Mouse (Mus musculus) hindbrain, embryonic 11.5 days (tissue): ENCODE results near the gene Ppp1r12b. TPM values are rescaled to one million over a fixed set of nuclear protein-coding genes. Genes with fewer than 3 reads are reported as not detected.

Experiments
- ATAC-seq: fragments of 200-750 bp; cut with Nextera tagmentation; 2 replicates; pipeline ENCODE4 v1.8.0; 2017; ENCODE audit warnings: mild to moderate bottlenecking, moderate TSS enrichment, moderate library complexity; ENCODE audit not compliant: low FRiP score
- DNase-seq: peaks from one replicate; pipeline ENCODE4 v3.0.0-alpha.2; 2015; ENCODE audit warnings: low spot score
- H3K27ac ChIP-seq: fragments of 300-500 bp; sonication (generic); 2 replicates; pipeline ENCODE4 v1.5.1; 2014; ENCODE audit warnings: mild to moderate bottlenecking, low read depth, low read length
- H3K27me3 ChIP-seq: fragments of 300-500 bp; sonication (generic); 2 replicates; pipeline ENCODE4 v1.6.1; 2014; ENCODE audit warnings: mild to moderate bottlenecking, low read length, moderate library complexity, mixed read lengths; ENCODE audit not compliant: control insufficient read depth, insufficient read depth
- H3K36me3 ChIP-seq: fragments of 300-500 bp; sonication (generic); 2 replicates; pipeline ENCODE4 v1.6.1; 2014; ENCODE audit warnings: mild to moderate bottlenecking, low read length, moderate library complexity, mixed read lengths; ENCODE audit not compliant: control insufficient read depth, insufficient read depth
- H3K4me1 ChIP-seq: fragments of 300-500 bp; sonication (generic); replicated peaks from 2 replicates; pipeline ENCODE4 v1.6.1; 2014; ENCODE audit warnings: low read length, mixed read lengths; ENCODE audit not compliant: control insufficient read depth, insufficient read depth
- H3K4me2 ChIP-seq: fragments of 300-500 bp; sonication (generic); replicated peaks from 2 replicates; pipeline ENCODE4 v1.6.1; 2014; ENCODE audit warnings: mild to moderate bottlenecking, low read depth, low read length
- H3K4me3 ChIP-seq: fragments of 300-500 bp; sonication (generic); 2 replicates; pipeline ENCODE4 v1.5.1; 2014; ENCODE audit warnings: low read depth, low read length
- H3K9ac ChIP-seq: fragments of 300-500 bp; sonication (generic); 2 replicates; pipeline ENCODE4 v1.6.1; 2014; ENCODE audit warnings: low read depth, low read length
- H3K9me3 ChIP-seq: fragments of 300-500 bp; sonication (generic); 2 replicates; pipeline ENCODE4 v1.6.1; 2016; ENCODE audit warnings: low read length; ENCODE audit not compliant: control insufficient read depth
- WGBS: fragments of 180-500 bp; shearing (Covaris S2); extraction: QIAGEN DNeasy Blood & Tissue Kit; methylation state at CpG from one replicate; pipeline ENCODE4 v1.1.7; 2014; 5-methylcytosine and 5-hydroxymethylcytosine counted together
- polyA plus RNA-seq: library from polyadenylated mRNA; unstranded; fragments of >200 nt; fragmentation: Nextera tagmentation; extraction: Ambion mirVana; gene quantifications from 2 replicates; pipeline ENCODE4 v1.2.1, GENCODE M21; 2014

Gene Ppp1r12b
- polyA plus RNA-seq, 1 experiment from 2014 or later = 10.8 TPM

DNA sequence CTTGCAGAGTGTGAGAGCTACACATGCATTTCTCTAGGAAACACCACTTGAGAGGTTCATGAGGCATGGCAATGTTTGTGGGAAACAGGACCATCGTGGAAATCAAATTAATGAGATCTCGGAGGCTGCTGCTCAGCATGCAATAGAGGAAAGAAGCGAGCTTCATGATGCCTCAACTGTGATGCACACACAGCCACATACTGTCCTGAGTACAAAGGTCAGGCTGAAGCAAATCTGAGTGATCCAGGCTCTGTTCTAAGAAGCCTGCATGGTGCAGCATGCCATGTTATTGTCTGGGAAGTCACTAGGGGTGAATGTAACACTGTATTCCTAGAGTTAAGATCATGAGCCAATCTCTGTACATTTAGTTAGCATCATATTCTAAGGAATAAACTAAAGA, 140.0 kb downstream of the Ppp1r12b start:
- DNase-seq (no peak), ATAC-seq (no peak)
- Histone ChIP-seq H3K27me3 (no peaks in the 10 kb centered on the region), H3K4me3 (no peak overlapping the region), H3K4me2 (no peak overlapping the region), H3K36me3 (no peaks in the 10 kb centered on the region), H3K9ac (no peak overlapping the region), H3K4me1 (no peaks in the 10 kb centered on the region), H3K9me3 (no peaks in the 10 kb centered on the region), H3K27ac (no peak overlapping the region)
- 74% methylated on average over 3 of the region's 3 CpGs for WGBS

DNA sequence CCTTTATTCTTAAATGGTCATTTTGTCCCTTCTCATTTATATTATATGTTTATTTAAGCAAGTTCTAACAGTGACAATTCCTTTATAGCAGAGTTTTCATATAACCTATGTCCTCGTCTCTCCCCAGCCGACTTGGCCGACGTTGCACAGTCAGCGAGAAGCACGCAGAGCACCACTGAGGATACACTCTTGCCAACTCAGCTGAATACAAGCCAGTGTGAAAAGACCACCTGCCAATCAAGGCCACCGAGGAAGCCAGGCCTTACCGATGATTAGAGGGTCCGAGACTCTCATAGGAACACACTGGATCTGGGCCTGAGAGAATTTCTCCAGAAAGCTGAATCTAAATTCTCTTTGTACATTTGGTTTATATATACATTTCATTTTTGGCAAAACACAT, 150.3 kb downstream of the Ppp1r12b start:
- no peak overlapping the region for H3K4me2 ChIP-seq
- DNase-seq = no peak
- H3K27ac ChIP-seq = no peak overlapping the region
- H3K4me1 ChIP-seq = no peaks in the 10 kb centered on the region
- no peak for ATAC-seq
- no peak overlapping the region for H3K4me3 ChIP-seq
- H3K27me3 ChIP-seq = no peaks in the 10 kb centered on the region
- H3K9me3 ChIP-seq = no peaks in the 10 kb centered on the region
- WGBS = 81% methylated on average over 9 of the region's 9 CpGs
- no peaks in the 10 kb centered on the region for H3K36me3 ChIP-seq
- no peak overlapping the region for H3K9ac ChIP-seq

DNA sequence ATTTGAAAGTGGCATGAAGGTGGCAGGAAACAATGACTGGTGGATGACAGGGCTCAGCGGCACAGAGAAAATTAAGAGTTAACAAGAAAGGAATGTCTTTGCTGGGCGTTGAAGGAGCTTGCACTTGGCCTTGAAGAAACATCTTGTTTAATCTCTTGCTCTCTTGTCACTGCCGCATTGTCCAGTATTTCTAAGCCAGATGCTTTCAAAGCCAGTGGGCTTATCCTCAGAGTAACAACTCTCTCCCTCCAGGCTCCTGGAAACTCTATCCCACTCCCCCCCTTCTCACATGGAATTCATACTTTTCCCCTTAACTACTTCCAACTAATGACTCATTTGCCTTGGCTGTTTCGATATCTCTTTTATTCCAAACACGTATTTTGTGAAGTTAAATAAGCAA, 151.4 kb downstream of the Ppp1r12b start:
- WGBS = 81% methylated on average over 5 of the region's 5 CpGs
- Histone ChIP-seq H3K4me1 (no peaks in the 10 kb centered on the region), H3K4me3 (no peak overlapping the region), H3K9ac (no peak overlapping the region), H3K27me3 (no peaks in the 10 kb centered on the region), H3K36me3 (no peaks in the 10 kb centered on the region), H3K9me3 (no peaks in the 10 kb centered on the region), H3K27ac (no peak overlapping the region), H3K4me2 (no peak overlapping the region)
- DNase-seq (no peak), ATAC-seq (no peak)

DNA sequence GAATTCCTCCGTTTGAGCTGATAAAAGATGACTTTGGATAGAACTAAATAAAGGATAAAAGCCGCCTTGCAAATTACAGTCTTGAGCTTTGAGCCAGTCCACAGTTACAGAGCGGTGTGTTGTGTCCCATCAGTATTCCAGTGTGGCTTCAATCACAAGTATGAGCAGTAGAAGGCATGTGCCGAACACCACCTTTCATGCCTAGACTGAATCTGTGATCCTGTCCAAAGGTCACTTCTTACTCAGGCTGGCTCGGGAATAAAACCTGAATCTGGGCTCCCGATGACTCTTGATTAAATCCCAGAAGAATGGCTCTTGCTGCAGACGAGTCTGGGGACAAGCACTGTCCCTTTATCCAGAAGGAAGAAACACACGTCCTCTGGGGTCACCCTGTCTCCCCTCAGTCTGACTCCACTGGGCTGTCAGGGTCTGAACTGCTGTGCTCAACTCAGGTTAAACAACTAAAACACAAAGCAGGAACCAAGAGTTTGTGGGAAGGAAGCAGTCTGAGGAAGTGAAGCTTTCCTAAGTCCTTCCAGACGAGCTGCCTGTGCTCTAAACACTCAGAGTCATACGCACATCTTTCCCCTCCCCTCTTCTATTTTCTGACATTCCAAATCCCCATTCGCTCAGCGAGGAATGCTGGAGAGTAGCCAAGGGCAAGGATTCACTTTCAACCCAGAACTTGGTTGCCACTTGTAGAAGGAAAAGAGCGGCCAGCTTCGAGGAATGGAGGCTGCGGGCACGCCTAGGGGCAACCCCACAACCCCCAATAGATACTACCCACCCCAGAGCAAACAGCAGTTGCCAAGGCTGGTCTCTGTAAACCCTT, 152.2 kb downstream of the Ppp1r12b start:
- H3K4me1 ChIP-seq = no peaks in the 10 kb centered on the region
- H3K4me3 ChIP-seq = no peak overlapping the region
- DNase-seq = no peak
- WGBS = 72% methylated on average over 16 of the region's 16 CpGs
- H3K27ac ChIP-seq = no peak overlapping the region
- no peak overlapping the region for H3K4me2 ChIP-seq
- H3K27me3 ChIP-seq = no peaks in the 10 kb centered on the region
- no peaks in the 10 kb centered on the region for H3K36me3 ChIP-seq
- H3K9me3 ChIP-seq = no peaks in the 10 kb centered on the region
- ATAC-seq = no peak
- no peak overlapping the region for H3K9ac ChIP-seq

DNA sequence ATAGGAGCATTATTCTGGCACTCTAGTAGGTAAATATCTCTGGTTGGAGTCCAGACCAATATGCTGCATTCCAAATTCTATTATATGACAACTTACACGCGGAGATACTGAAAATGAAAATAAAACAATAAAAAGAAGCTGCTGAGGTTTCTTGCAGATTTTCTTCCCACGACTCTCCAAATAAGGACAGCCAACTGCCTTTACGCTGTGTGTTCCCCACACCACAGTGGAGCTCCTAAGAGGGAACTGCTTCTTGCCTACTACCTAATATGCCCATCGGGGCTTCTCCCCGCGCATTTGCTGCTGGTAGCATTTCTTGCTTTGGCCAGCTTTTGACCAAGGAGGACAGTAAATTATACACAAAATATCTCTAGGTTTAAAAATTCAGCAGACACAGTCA, 154.0 kb downstream of the Ppp1r12b start:
- Histone ChIP-seq H3K4me1 (no peaks in the 10 kb centered on the region), H3K27me3 (no peaks in the 10 kb centered on the region), H3K9ac (no peak overlapping the region), H3K4me3 (no peak overlapping the region), H3K36me3 (no peaks in the 10 kb centered on the region), H3K27ac (no peak overlapping the region), H3K9me3 (no peaks in the 10 kb centered on the region), H3K4me2 (no peak overlapping the region)
- no peak for ATAC-seq
- DNase-seq = no peak
- 95% methylated on average over 7 of the region's 7 CpGs for WGBS

DNA sequence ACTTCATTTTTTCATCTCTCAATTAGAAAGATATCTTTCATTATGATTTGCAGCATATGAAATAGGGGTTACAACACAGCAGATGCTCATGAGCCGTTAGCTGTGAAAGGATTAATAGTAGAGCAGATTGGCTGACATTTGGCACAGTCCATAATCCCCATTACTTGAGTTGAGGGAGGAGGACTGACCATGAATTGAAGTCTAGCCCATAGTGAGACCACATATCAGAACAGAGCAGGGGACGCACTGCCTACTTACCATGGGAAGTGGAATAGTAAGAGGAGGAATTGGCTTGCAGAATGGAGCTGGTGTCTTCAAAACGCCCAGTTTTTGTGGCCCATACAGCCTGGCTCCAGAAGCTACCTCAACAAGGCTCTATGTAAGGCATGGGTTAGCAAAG, 159.2 kb downstream of the Ppp1r12b start:
- H3K27ac ChIP-seq = no peak overlapping the region
- WGBS = 87% methylated on average over 3 of the region's 3 CpGs
- no peak for DNase-seq

DNA sequence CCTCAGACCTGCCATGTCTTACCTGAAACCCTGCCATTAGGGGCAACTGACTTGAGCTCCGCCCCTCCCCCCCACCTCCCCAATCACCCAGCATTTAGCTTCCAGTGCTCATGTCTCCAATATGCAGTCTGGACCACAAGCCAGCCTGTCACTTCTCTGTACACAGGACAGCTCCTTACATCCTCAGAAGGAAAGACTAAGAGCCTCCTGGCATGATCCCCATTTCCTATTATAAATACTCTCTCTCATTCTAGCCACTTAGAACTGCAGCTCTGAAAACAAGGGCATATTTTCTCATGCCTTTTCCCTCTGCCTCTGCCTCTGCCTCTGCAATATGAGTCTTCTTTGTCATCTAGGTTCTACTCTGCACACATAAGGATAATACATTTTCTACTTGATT, 159.7 kb downstream of the Ppp1r12b start:
- 73% methylated on average over 1 of the region's 1 CpGs for whole genome bisulfite sequencing
- ATAC-seq (no peak), DNase-seq (no peak)

More for the DNA sequence above, 159.2 kb downstream of the Ppp1r12b start:
- Histone ChIP-seq H3K9ac (no peak overlapping the region), H3K9me3 (no peaks in the 10 kb centered on the region), H3K27me3 (no peaks in the 10 kb centered on the region), H3K4me2 (no peak overlapping the region), H3K4me3 (no peak overlapping the region), H3K36me3 (no peaks in the 10 kb centered on the region), H3K4me1 (no peaks in the 10 kb centered on the region)
- ATAC-seq = no peak

DNA sequence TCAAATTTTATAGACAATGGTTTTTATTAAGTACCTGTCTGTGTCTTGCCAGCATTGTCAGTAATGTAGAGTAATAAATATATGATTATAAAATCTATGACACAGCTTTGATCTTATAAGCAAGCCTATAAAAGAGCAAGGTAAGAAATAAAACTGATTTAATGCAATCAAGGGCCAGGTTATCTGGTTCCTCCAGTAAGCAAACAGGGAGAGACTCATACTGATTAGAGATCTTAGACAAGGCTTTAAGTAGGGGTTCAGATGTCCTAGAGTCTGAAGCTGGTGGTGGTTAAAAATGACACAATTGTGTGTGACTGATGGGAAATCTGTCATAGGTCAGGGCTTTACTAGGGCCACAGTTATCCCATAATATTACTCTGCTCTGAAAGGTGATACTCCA, 164.3 kb downstream of the Ppp1r12b start:
- Histone ChIP-seq H3K4me1 (no peaks in the 10 kb centered on the region), H3K9me3 (no peaks in the 10 kb centered on the region), H3K27me3 (no peaks in the 10 kb centered on the region), H3K9ac (no peak overlapping the region), H3K27ac (no peak overlapping the region), H3K4me2 (no peak overlapping the region), H3K36me3 (no peaks in the 10 kb centered on the region), H3K4me3 (no peak overlapping the region)
- no peak for ATAC-seq
- no peak for DNase-seq

More for the DNA sequence above, 159.7 kb downstream of the Ppp1r12b start:
- no peaks in the 10 kb centered on the region for H3K36me3 ChIP-seq
- no peaks in the 10 kb centered on the region for H3K9me3 ChIP-seq
- no peak overlapping the region for H3K27ac ChIP-seq
- H3K4me2 ChIP-seq = no peak overlapping the region
- no peak overlapping the region for H3K9ac ChIP-seq
- no peaks in the 10 kb centered on the region for H3K4me1 ChIP-seq
- H3K27me3 ChIP-seq = no peaks in the 10 kb centered on the region
- H3K4me3 ChIP-seq = no peak overlapping the region

DNA sequence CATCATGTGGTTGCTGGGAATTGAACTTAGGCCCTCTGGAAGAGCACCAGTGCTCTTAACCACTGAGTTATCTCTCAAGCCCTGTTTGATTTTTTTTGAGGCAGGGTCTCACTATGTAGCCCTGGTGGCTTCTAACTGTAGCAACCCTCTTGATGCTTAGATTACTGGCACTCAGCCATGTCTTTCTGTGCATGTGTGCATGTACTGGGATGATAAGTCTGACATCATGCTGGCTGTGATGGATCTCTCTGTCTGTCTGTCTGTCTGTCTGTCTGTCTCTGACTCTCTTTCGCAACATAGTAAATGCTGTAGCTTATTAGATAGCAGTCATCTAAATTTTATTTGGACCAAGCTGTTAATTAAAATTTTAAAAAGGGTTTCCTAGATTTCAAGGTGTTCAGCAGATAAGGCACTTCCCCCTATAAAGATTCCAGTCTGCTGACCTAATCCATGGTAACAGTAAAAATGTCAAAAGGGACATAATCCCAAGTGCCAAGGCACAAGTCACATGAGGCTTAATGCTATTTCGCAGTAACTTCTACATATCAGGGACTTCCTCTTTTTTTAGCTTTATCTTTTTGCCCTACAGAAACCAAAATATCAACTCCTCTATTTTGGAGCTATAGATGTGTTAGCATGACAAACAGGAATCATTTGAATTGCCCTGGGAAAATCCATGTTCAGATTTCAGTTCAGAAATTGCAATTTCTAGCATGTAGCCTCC, 164.9 kb downstream of the Ppp1r12b start:
- no peak overlapping the region for H3K4me3 ChIP-seq

More for the DNA sequence above, 164.9 kb downstream of the Ppp1r12b start:
- H3K36me3 ChIP-seq = no peaks in the 10 kb centered on the region
- H3K4me2 ChIP-seq = no peak overlapping the region
- H3K27ac ChIP-seq = no peak overlapping the region
- H3K9me3 ChIP-seq = no peaks in the 10 kb centered on the region
- H3K4me1 ChIP-seq = no peaks in the 10 kb centered on the region
- no peak overlapping the region for H3K9ac ChIP-seq
- no peak for ATAC-seq
- WGBS = 96% methylated on average over 2 of the region's 2 CpGs
- no peaks in the 10 kb centered on the region for H3K27me3 ChIP-seq
- DNase-seq = no peak
